Mouse (Mus musculus) embryonic facial prominence, embryonic 14.5 days (tissue): ENCODE results near the gene Gli2. TPM values are rescaled to one million over a fixed set of nuclear protein-coding genes. Genes with fewer than 3 reads are reported as not detected.

Experiments
- ATAC-seq: fragments of 200-750 bp; cut with Nextera tagmentation; 2 replicates; pipeline ENCODE4 v1.8.0; 2017; ENCODE audit warnings: low read depth, moderate number of reproducible peaks, moderate TSS enrichment
- DNase-seq: peaks from one replicate; pipeline ENCODE4 v3.0.0-alpha.2; 2015; ENCODE audit warnings: low spot score
- H3K27ac ChIP-seq: fragments of 300-500 bp; sonication (generic); replicated peaks from 2 replicates; pipeline ENCODE4 v1.5.1; 2014; ENCODE audit warnings: low read depth, mild to moderate bottlenecking, low read length, moderate library complexity
- H3K27me3 ChIP-seq: fragments of 300-500 bp; sonication (generic); replicated peaks from 2 replicates; pipeline ENCODE4 v1.6.1; 2014; ENCODE audit warnings: low read length; ENCODE audit not compliant: control insufficient read depth, insufficient read depth
- H3K36me3 ChIP-seq: fragments of 300-500 bp; sonication (generic); 2 replicates; pipeline ENCODE4 v1.6.1; 2014; ENCODE audit warnings: low read length, mixed read lengths; ENCODE audit not compliant: control insufficient read depth, insufficient read depth
- H3K4me1 ChIP-seq: fragments of 300-500 bp; sonication (generic); 2 replicates; pipeline ENCODE4 v1.6.1; 2014; ENCODE audit warnings: antibody characterized with exemption, low read length; ENCODE audit not compliant: control insufficient read depth, insufficient read depth
- H3K4me2 ChIP-seq: fragments of 300-500 bp; sonication (generic); 2 replicates; pipeline ENCODE4 v1.6.1; 2014; ENCODE audit warnings: low read depth, mild to moderate bottlenecking, low read length, moderate library complexity, mixed read lengths
- H3K4me3 ChIP-seq: fragments of 300-500 bp; sonication (generic); 2 replicates; pipeline ENCODE4 v1.5.1; 2014; ENCODE audit warnings: low read depth, mild to moderate bottlenecking, low read length
- H3K9ac ChIP-seq: fragments of 300-500 bp; sonication (generic); 2 replicates; pipeline ENCODE4 v1.6.1; 2014; ENCODE audit warnings: low read depth, mild to moderate bottlenecking, low read length, moderate library complexity, mixed read lengths
- H3K9me3 ChIP-seq: fragments of 300-500 bp; sonication (generic); 2 replicates; pipeline ENCODE4 v1.6.1; 2016; ENCODE audit warnings: low read length; ENCODE audit not compliant: control insufficient read depth
- WGBS: fragments of 180-500 bp; shearing (Covaris S2); extraction: QIAGEN DNeasy Blood & Tissue Kit; methylation state at CpG from one replicate; pipeline ENCODE4 v1.1.7; 2014; 5-methylcytosine and 5-hydroxymethylcytosine counted together
- polyA plus RNA-seq: library from polyadenylated mRNA; unstranded; fragments of >200 nt; fragmentation: Nextera tagmentation; extraction: Ambion mirVana; gene quantifications from 2 replicates; pipeline ENCODE4 v1.2.1, GENCODE M21; 2014

Gli2 gene
- polyA plus RNA-seq, 1 experiment from 2014 or later: 15.1 TPM

DNA sequence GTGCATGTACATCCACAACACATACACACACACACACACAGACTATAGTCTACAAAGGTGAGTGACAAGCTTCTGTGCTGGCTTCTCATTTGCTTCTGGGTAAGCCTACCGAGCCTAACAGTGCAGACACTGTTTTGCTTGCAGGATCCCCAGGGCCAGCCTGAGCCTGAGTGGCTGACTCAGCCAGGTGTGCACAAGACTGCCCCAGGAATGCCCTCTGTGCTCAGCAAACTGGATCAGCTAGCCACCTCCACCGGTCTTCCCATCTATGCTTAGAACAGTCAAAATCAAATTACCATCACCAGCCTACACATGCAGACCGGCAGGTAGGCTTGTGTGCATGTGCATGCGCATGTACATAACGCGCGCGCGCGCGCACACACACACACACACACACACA lies 97.6 kb downstream of the Gli2 start:
- Histone ChIP-seq H3K27ac (peak overlapping the region; percentile 63; the same call in 1 of the 2 replicates), H3K36me3 (peaks cover 11% of the 10 kb centered on the region; the same call in 1 of the 2 replicates), H3K4me1 (peaks cover 47% of the 10 kb centered on the region), H3K4me2 (no peak overlapping the region), H3K4me3 (no peak overlapping the region), H3K27me3 (no peaks in the 10 kb centered on the region), H3K9me3 (no peaks in the 10 kb centered on the region), H3K9ac (no peak overlapping the region)
- 85% methylated on average over 10 of the region's 11 CpGs for WGBS
- ATAC-seq (0 out of 2 replicates have a peak, but pooled peaks have one; percentile 4), DNase-seq (peak; percentile 36)

DNA sequence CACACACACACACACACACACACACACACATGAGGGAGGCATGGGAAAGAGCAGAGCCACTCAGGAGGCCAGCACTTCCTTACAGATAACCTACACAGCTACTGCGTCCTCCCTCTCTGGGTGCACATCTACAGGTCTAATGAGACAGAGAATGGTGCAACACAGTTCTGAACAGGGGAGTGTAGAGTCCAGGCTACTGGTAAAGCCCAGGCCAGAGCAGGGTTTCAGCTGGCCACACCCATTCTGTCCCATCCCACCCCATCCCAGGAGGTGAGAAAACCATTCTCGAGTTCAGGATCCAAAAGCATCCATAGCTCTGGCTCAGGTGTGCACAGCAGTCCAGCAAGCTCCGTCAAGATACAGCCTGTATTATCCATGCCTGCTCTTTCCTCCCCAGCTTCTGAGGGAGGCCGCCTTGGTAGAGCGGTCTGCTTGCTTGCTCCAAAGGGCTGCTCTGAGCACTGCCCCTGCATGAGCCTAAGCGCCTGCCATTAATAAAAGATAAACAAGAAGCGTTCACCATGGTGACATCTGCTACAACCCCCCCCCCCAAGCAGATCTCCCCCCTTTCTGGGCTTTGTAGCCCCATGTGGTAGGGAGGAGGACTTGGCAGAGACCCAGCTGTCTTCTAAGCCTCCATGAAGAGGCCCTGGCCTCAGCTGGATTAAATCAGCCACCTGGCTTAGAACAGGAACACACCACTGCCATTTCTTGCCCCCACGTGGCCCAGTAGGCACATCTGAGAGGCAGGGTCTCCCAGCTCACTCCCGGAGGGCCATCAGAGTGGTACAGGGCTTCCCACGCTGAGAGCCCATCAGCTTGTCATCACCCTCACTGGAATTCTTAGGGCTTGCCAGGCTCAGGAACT lies 98.8 kb downstream of the Gli2 start:
- no peak overlapping the region for H3K4me2 ChIP-seq
- H3K4me3 ChIP-seq: no peak overlapping the region
- no peaks in the 10 kb centered on the region for H3K27me3 ChIP-seq
- H3K4me1 ChIP-seq: peaks cover 47% of the 10 kb centered on the region
- no peak overlapping the region for H3K9ac ChIP-seq
- H3K36me3 ChIP-seq: peaks cover 9% of the 10 kb centered on the region
- 35% methylated on average over 10 of the region's 10 CpGs for WGBS
- DNase-seq (peak; percentile 95), ATAC-seq (peak; percentile 79)
- no peaks in the 10 kb centered on the region for H3K9me3 ChIP-seq
- peak overlapping the region; percentile 63 for H3K27ac ChIP-seq

DNA sequence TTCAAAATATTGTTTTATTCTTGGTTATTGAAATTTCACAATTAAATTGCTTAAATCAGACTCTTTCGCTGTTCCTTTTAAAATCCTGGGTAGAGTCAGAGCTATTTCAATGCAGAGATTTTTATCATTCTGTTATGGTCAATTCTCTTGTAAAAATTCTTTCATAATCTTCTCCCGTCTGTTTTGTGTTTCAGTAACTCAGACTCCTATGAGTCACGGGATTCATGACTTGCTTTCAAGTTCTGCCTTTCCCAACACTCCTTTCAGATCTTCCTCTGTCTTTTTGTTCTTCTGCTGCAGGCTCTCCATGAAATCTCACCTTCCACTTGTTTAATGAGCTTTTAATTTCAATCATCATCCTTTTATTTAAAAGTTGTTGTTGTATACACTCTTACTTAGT lies 100.4 kb downstream of the Gli2 start:
- peaks cover 25% of the 10 kb centered on the region for H3K36me3 ChIP-seq
- no peaks in the 10 kb centered on the region for H3K9me3 ChIP-seq
- H3K27ac ChIP-seq: no peak overlapping the region
- H3K4me1 ChIP-seq: peaks cover 47% of the 10 kb centered on the region
- H3K9ac ChIP-seq: no peak overlapping the region
- H3K4me2 ChIP-seq: no peak overlapping the region
- 46% methylated on average over 3 of the region's 3 CpGs for WGBS
- no peak overlapping the region for H3K4me3 ChIP-seq
- ATAC-seq (no peak), DNase-seq (no peak)
- no peaks in the 10 kb centered on the region for H3K27me3 ChIP-seq

DNA sequence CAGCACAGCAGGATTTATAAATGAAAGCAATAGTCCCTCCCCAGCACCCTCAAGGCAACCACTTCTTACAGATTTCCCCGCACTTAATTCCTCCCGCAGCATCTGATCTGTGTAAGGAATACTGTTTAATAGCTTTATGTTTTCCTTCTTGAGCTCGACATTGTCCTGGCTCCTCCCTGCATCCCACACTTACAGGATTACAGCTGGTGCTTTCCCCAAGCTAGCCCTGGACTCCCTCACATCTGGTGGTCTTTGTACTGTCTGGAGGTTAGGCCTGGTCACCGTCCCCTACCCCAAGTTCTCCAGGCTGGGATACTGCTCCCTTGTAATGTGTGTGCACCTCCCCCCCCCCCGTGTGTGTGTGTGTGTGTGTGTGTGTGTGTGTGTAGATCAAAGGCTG lies 101.1 kb downstream of the Gli2 start:
- H3K27ac ChIP-seq: no peak overlapping the region
- 36% methylated on average over 5 of the region's 5 CpGs for WGBS
- H3K9ac ChIP-seq: no peak overlapping the region
- no peaks in the 10 kb centered on the region for H3K27me3 ChIP-seq
- H3K4me2 ChIP-seq: no peak overlapping the region
- H3K36me3 ChIP-seq: peaks cover 26% of the 10 kb centered on the region
- H3K4me3 ChIP-seq: no peak overlapping the region
- DNase-seq (peak; percentile 24), ATAC-seq (no peak)
- no peaks in the 10 kb centered on the region for H3K9me3 ChIP-seq
- peaks cover 47% of the 10 kb centered on the region for H3K4me1 ChIP-seq

DNA sequence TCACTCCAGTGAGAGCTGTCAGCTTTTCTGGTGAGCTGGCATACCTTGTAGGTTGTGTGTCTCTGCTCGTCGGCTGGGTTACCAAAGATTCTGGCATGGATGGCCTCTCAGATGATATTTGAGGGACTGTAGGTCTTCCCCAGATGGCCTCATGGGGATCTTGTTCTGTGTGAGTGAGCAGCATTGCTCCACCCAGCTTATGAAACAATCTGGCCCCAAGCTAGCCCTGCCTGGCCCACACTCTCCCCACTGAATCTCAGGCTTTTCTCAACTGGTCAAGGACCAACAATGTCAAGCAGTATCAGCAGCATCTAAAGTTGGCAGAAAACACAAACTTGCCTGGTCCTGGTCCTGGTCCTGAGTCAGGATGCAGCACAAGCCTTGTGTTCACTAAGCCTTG lies 105.0 kb downstream of the Gli2 start:
- 100% methylated on average over 2 of the region's 2 CpGs for WGBS
- Histone ChIP-seq H3K4me3 (no peak overlapping the region), H3K4me1 (peaks cover 12% of the 10 kb centered on the region), H3K9me3 (no peaks in the 10 kb centered on the region), H3K4me2 (no peak overlapping the region), H3K36me3 (peaks cover 29% of the 10 kb centered on the region), H3K27me3 (no peaks in the 10 kb centered on the region), H3K27ac (no peak overlapping the region), H3K9ac (no peak overlapping the region)
- ATAC-seq: no peak
- DNase-seq: no peak

DNA sequence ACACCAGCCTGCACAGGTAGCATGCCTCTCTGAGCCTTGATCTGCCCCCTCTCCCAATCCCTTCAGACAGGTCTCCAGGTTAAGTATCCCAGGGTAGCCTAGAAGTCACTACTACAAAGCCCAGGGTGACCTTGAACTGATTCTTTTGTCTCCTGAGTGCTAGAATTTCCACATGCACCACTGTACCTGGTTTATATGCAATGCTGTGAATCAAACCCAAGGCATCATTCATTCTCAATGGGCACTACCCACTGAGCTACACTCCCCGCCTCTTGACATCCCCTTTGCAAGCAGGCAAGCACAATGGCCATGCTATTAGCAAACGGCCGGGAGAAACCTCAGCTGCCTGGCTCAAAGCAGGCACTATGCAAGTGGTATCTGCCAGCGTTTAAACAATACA lies 106.2 kb downstream of the Gli2 start:
- DNase-seq: no peak
- no peak for ATAC-seq
- H3K36me3 ChIP-seq: peaks cover 30% of the 10 kb centered on the region
- 0 out of 2 replicates have a peak, but pooled peaks cover 3% of the 10 kb centered on the region for H3K4me1 ChIP-seq
- H3K4me3 ChIP-seq: no peak overlapping the region
- no peak overlapping the region for H3K4me2 ChIP-seq
- no peaks in the 10 kb centered on the region for H3K27me3 ChIP-seq
- no peak overlapping the region for H3K27ac ChIP-seq
- H3K9ac ChIP-seq: no peak overlapping the region
- no peaks in the 10 kb centered on the region for H3K9me3 ChIP-seq
- WGBS: 92% methylated on average over 4 of the region's 4 CpGs

DNA sequence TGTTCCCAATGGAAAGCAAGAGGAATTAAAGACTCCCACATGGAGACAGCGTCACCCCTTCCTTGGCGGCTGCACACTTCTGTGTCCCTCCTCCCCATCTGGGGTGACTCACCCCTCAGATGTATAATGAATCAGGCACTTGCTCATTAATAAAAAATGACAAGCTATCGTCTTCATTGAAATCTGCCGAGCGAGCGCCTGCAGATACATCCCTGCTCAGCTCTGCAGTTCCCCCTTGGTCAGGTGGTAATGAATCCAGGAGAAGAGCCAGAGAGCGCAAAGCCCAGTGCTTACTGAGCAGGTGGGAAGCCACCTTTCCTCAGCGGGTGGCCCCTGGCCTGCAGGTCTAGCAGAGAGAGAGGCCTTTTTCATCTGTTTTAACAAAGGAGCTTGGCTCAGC lies 112.1 kb downstream of the Gli2 start:
- no peak overlapping the region for H3K9ac ChIP-seq
- H3K4me1 ChIP-seq: peaks cover 12% of the 10 kb centered on the region
- DNase-seq (no peak), ATAC-seq (no peak)
- H3K27ac ChIP-seq: no peak overlapping the region
- WGBS: 59% methylated on average over 8 of the region's 8 CpGs
- H3K9me3 ChIP-seq: no peaks in the 10 kb centered on the region
- H3K4me2 ChIP-seq: no peak overlapping the region
- H3K36me3 ChIP-seq: 0 out of 2 replicates have a peak, but pooled peaks cover 4% of the 10 kb centered on the region
- no peaks in the 10 kb centered on the region for H3K27me3 ChIP-seq
- no peak overlapping the region for H3K4me3 ChIP-seq

DNA sequence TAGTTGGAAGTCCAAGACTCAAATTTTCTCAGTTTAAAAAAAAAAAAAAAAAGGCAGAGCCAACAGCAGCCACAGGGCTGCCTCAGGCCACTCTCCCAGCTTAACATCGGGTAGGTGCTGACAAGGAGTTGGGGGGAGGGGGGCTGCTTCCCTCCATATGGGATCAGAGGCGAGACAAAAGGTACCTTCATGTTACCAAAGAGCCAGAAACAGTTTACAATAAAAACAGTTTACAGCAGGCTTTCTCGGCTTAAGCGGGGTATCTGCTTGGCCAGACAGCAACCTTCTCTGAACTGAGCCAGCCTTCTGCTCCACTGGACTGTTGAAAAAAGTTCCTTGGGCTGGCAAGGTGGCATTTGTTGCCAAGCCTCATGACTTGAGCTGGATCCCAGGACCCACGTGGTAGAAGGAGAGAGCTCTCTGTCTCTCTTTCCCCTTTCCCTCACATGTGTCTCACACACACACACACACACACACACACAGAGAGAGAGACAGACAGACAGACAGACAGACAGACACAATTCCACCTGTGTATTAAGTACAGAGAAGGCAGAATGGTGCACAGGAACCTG lies 113.1 kb downstream of the Gli2 start:
- 24% methylated on average over 5 of the region's 5 CpGs for WGBS
- H3K4me2 ChIP-seq: no peak overlapping the region
- no peak for DNase-seq
- H3K27me3 ChIP-seq: no peaks in the 10 kb centered on the region
- peaks cover 20% of the 10 kb centered on the region for H3K4me1 ChIP-seq
- no peaks in the 10 kb centered on the region for H3K9me3 ChIP-seq
- 0 out of 2 replicates have a peak, but pooled peaks cover 4% of the 10 kb centered on the region for H3K36me3 ChIP-seq
- H3K27ac ChIP-seq: no peak overlapping the region
- H3K4me3 ChIP-seq: no peak overlapping the region
- H3K9ac ChIP-seq: no peak overlapping the region
- ATAC-seq: no peak
